Mouse (Mus musculus) liver, embryonic 16.5 days (tissue): Measurements from ENCODE around the gene Nrcam. TPM values are rescaled to one million over a fixed set of nuclear protein-coding genes. Genes with fewer than 3 reads are reported as not detected.

ENCODE experiments used
- ATAC-seq: fragments of 200-750 bp; cut with Nextera tagmentation; 2 replicates; pipeline ENCODE4 v1.8.0; 2017; ENCODE audit warnings: low read depth, mild to moderate bottlenecking, moderate number of reproducible peaks, moderate library complexity
- H3K27ac ChIP-seq: fragments of 300-500 bp; sonication (generic); 2 replicates; pipeline ENCODE4 v1.5.1; 2014; ENCODE audit warnings: mild to moderate bottlenecking, low read length
- H3K27me3 ChIP-seq: fragments of 300-500 bp; sonication (generic); 2 replicates; pipeline ENCODE4 v1.6.1; 2014; ENCODE audit warnings: low read depth, low read length, mixed read lengths; ENCODE audit not compliant: control insufficient read depth, insufficient read depth
- H3K36me3 ChIP-seq: fragments of 300-500 bp; sonication (generic); 2 replicates; pipeline ENCODE4 v1.6.1; 2014; ENCODE audit warnings: mild to moderate bottlenecking; ENCODE audit not compliant: control insufficient read depth, insufficient read depth
- H3K4me1 ChIP-seq: fragments of 300-500 bp; sonication (generic); 2 replicates; pipeline ENCODE4 v1.6.1; 2014; ENCODE audit warnings: low read depth, low read length, mixed read lengths; ENCODE audit not compliant: control insufficient read depth
- H3K4me2 ChIP-seq: fragments of 300-500 bp; sonication (generic); 2 replicates; pipeline ENCODE4 v1.6.1; 2014; ENCODE audit warnings: low read depth, low read length, mixed read lengths
- H3K4me3 ChIP-seq: fragments of 300-500 bp; sonication (generic); 2 replicates; pipeline ENCODE4 v1.5.1; 2014; ENCODE audit warnings: low read depth, mild to moderate bottlenecking, low read length
- H3K9ac ChIP-seq: fragments of 300-500 bp; sonication (generic); 2 replicates; pipeline ENCODE4 v1.6.1; 2014; ENCODE audit warnings: low read depth, low read length
- H3K9me3 ChIP-seq: fragments of 300-500 bp; sonication (generic); replicated peaks from 2 replicates; pipeline ENCODE4 v1.6.1; 2016; ENCODE audit warnings: low read length; ENCODE audit not compliant: control insufficient read depth
- WGBS: fragments of 180-500 bp; shearing (Covaris S2); extraction: QIAGEN DNeasy Blood & Tissue Kit; methylation state at CpG from one replicate; pipeline ENCODE4 v1.1.7; 2014; ENCODE audit not compliant: insufficient replicate concordance; 5-methylcytosine and 5-hydroxymethylcytosine counted together
- polyA plus RNA-seq: library from polyadenylated mRNA; unstranded; fragments of >200 nt; fragmentation: Nextera tagmentation; extraction: Ambion mirVana; gene quantifications from 2 replicates; pipeline ENCODE4 v1.2.1, GENCODE M21; 2015

The Nrcam gene
- polyA plus RNA-seq, 1 experiment from 2014 or later, result 0.14 TPM

- no peak overlapping the region for H3K4me3 ChIP-seq
- no peak overlapping the region for H3K4me2 ChIP-seq
- H3K4me1 ChIP-seq, result no peaks in the 10 kb centered on the region
- H3K36me3 ChIP-seq, result no peaks in the 10 kb centered on the region
- H3K27me3 ChIP-seq, result no peaks in the 10 kb centered on the region
- H3K27ac ChIP-seq, result no peak overlapping the region
- H3K9ac ChIP-seq, result no peak overlapping the region
- ATAC-seq, result no peak
- WGBS, result 31% methylated on average over 3 of the region's 3 CpGs
- H3K9me3 ChIP-seq, result no peaks in the 10 kb centered on the region
Measured at GRCm38 (mm10) chr12:44411031-44411430, 82.3 kb downstream of the Nrcam start.

GRCm38 (mm10) chr12:44422154-44422866 lies 93.6 kb downstream of the Nrcam start:
- Histone ChIP-seq H3K9me3 (no peaks in the 10 kb centered on the region), H3K4me1 (no peaks in the 10 kb centered on the region), H3K27ac (no peak overlapping the region), H3K4me2 (no peak overlapping the region), H3K27me3 (no peaks in the 10 kb centered on the region), H3K4me3 (no peak overlapping the region), H3K9ac (no peak overlapping the region), H3K36me3 (no peaks in the 10 kb centered on the region)
- WGBS, result 51% methylated on average over 4 of the region's 4 CpGs
- no peak for ATAC-seq

GRCm38 (mm10) chr12:44422867-44423255 lies 94.2 kb downstream of the Nrcam start:
- Histone ChIP-seq H3K27me3 (no peaks in the 10 kb centered on the region), H3K4me1 (no peaks in the 10 kb centered on the region), H3K9me3 (no peaks in the 10 kb centered on the region), H3K4me3 (no peak overlapping the region), H3K36me3 (no peaks in the 10 kb centered on the region), H3K9ac (no peak overlapping the region), H3K27ac (no peak overlapping the region), H3K4me2 (no peak overlapping the region)
- ATAC-seq, result no peak
- WGBS, result 64% methylated on average over 4 of the region's 4 CpGs

- Histone ChIP-seq H3K27me3 (no peaks in the 10 kb centered on the region), H3K4me1 (no peaks in the 10 kb centered on the region), H3K4me3 (no peak overlapping the region), H3K9me3 (no peaks in the 10 kb centered on the region), H3K4me2 (no peak overlapping the region), H3K9ac (no peak overlapping the region), H3K27ac (no peak overlapping the region), H3K36me3 (no peaks in the 10 kb centered on the region)
- WGBS, result 60% methylated on average over 3 of the region's 3 CpGs
- no peak for ATAC-seq
Measured at GRCm38 (mm10) chr12:44424011-44424410, 95.3 kb downstream of the Nrcam start.

GRCm38 (mm10) chr12:44425040-44425439 lies 96.4 kb downstream of the Nrcam start:
- H3K27ac ChIP-seq, result no peak overlapping the region
- 8% methylated on average over 6 of the region's 6 CpGs for WGBS
- ATAC-seq, result no peak
- no peak overlapping the region for H3K4me3 ChIP-seq
- no peak overlapping the region for H3K4me2 ChIP-seq
- no peaks in the 10 kb centered on the region for H3K9me3 ChIP-seq
- H3K36me3 ChIP-seq, result no peaks in the 10 kb centered on the region
- no peaks in the 10 kb centered on the region for H3K4me1 ChIP-seq
- no peaks in the 10 kb centered on the region for H3K27me3 ChIP-seq
- no peak overlapping the region for H3K9ac ChIP-seq

- no peaks in the 10 kb centered on the region for H3K27me3 ChIP-seq
- H3K4me3 ChIP-seq, result no peak overlapping the region
- H3K9ac ChIP-seq, result no peak overlapping the region
- no peaks in the 10 kb centered on the region for H3K36me3 ChIP-seq
- H3K9me3 ChIP-seq, result no peaks in the 10 kb centered on the region
- H3K4me2 ChIP-seq, result no peak overlapping the region
- no peak overlapping the region for H3K27ac ChIP-seq
- no peaks in the 10 kb centered on the region for H3K4me1 ChIP-seq
- WGBS, result 60% methylated on average over 6 of the region's 6 CpGs
- ATAC-seq, result no peak
Measured at GRCm38 (mm10) chr12:44430335-44430734, 101.7 kb downstream of the Nrcam start.

GRCm38 (mm10) chr12:44430996-44431395 lies 102.3 kb downstream of the Nrcam start:
- H3K27ac ChIP-seq, result no peak overlapping the region
- H3K4me1 ChIP-seq, result no peaks in the 10 kb centered on the region
- H3K9me3 ChIP-seq, result no peaks in the 10 kb centered on the region
- H3K4me2 ChIP-seq, result no peak overlapping the region
- no peak for ATAC-seq
- no peak overlapping the region for H3K4me3 ChIP-seq
- H3K27me3 ChIP-seq, result no peaks in the 10 kb centered on the region
- WGBS, result 63% methylated on average over 7 of the region's 7 CpGs
- no peak overlapping the region for H3K9ac ChIP-seq
- no peaks in the 10 kb centered on the region for H3K36me3 ChIP-seq

GRCm38 (mm10) chr12:44432727-44433126 lies 104.0 kb downstream of the Nrcam start:
- 81% methylated on average over 3 of the region's 3 CpGs for WGBS

GRCm38 (mm10) chr12:44437046-44437827 lies 108.6 kb downstream of the Nrcam start:
- no peak for ATAC-seq
- no peak overlapping the region for H3K27ac ChIP-seq
- 72% methylated on average over 13 of the region's 13 CpGs for WGBS
- H3K36me3 ChIP-seq, result no peaks in the 10 kb centered on the region
- H3K4me1 ChIP-seq, result no peaks in the 10 kb centered on the region
- no peak overlapping the region for H3K4me3 ChIP-seq
- H3K27me3 ChIP-seq, result no peaks in the 10 kb centered on the region
- H3K9me3 ChIP-seq, result no peaks in the 10 kb centered on the region
- H3K9ac ChIP-seq, result no peak overlapping the region
- no peak overlapping the region for H3K4me2 ChIP-seq

More at GRCm38 (mm10) chr12:44432727-44433126, 104.0 kb downstream of the Nrcam start:
- H3K4me1 ChIP-seq, result no peaks in the 10 kb centered on the region
- no peaks in the 10 kb centered on the region for H3K9me3 ChIP-seq
- no peaks in the 10 kb centered on the region for H3K27me3 ChIP-seq
- H3K27ac ChIP-seq, result no peak overlapping the region
- H3K9ac ChIP-seq, result no peak overlapping the region
- H3K36me3 ChIP-seq, result no peaks in the 10 kb centered on the region
- no peak overlapping the region for H3K4me3 ChIP-seq
- H3K4me2 ChIP-seq, result no peak overlapping the region
- ATAC-seq, result no peak
